Mouse (Mus musculus) lung, postnatal 0 days (tissue): ENCODE measurements around the gene Gyg.

Source experiments
- CTCF ChIP-seq: IDR thresholded peaks from 2 replicates; pipeline ENCODE4 v1.5.1; 2016; ENCODE audit warnings: antibody characterized with exemption, mild to moderate bottlenecking
- EP300 ChIP-seq: IDR thresholded peaks from 2 replicates; pipeline ENCODE4 v1.6.1; 2016; ENCODE audit warnings: antibody characterized with exemption, mild to moderate bottlenecking, control low read depth

DNA sequence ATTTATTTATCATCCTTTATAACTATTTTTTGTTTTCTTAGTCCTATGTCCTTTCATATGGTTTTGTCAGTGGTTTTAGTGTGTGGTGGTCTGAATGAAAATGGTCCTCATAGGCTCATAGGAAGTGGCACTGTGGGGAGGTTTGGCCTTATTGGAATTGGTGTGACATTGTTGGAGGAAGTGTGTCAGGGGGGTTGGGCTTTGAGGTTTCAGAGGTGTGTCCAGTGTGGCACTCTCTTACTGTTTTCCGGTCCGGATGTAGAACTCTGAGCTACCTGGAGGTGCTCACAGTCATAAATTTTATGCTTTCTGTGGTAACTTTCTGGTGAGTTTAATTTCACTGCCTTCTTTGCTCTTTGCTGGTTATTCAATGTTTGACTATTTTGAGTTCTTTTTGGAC lies 50.3 kb downstream of the Gyg start:
- no peak for TF ChIP-seq CTCF
- TF ChIP-seq EP300 = no peak
